In the genomic region with DNA sequence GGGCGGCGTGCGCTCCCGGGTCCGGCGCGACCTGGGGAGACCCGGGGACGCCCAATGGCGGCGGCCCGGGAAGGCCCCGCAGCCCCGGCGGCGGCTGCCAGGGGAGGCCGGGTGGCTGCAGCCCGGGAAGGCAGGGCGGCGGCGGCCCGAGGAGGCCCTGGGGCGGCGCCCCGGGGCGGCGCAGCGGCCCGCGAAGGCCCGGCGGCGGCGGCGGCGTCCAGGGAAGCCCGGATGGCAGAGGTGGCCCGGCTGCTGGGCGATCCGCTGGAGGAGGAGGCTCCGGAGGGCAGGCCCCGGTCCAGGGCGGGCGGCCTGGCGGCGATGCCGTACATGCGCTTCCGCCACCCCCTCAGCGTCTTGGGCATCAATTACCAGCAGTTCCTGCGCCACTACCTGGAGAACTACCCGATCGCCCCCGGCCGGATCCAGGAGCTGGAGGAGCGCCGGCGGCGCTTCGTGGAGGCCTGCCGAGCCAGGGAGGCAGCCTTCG, we compare ENCODE assay signal across 8 mouse cellular contexts. TPM values are rescaled to one million over a fixed set of nuclear protein-coding genes. Genes with fewer than 3 reads are reported as not detected.
DNase-seq lines count a peak whose midpoint lies in the region; ATAC-seq and TF ChIP-seq lines count a peak whose summit lies in the region.

No protein-coding gene starts in this region.

- intact Hi-C loops in gastrocnemius, adult 2 months (cut with DNase I): no loop called here
- intact Hi-C loops in left cerebral cortex, adult 2 months (cut with DNase I): loop anchor here (5.0 kb wide), 1 partner anchor 61 kb away; no protein-coding TSS in a partner anchor

- no peak for TF ChIP-seq CTCF in gastrocnemius, adult 2 months (IDR thresholded peaks at IDR 0.05)
- TF ChIP-seq CTCF in left cerebral cortex, adult 2 months (IDR thresholded peaks at IDR 0.05): no peak

- under 1% methylated on average over 45 of the region's 62 CpGs for WGBS in hindbrain, embryonic 15.5 days

- peaks cover 10% of the 10 kb centered on the region; the same call in 1 of the 2 replicates for H3K36me3 ChIP-seq in hindbrain, embryonic 15.5 days

- peak overlapping the region; percentile 87 for H3K4me3 ChIP-seq in gastrocnemius, adult 2 months
- peak overlapping the region; percentile 90 for H3K4me3 ChIP-seq in hindbrain, embryonic 15.5 days
- H3K4me3 ChIP-seq in left cerebral cortex, adult 2 months: peak overlapping the region; percentile 57

- ATAC-seq in hindbrain, embryonic 15.5 days (ENCODE audit: low FRiP score, low read depth): peak; percentile 81
- no peak for ATAC-seq in monocyte, adult 5-6 weeks (replicated peaks; ENCODE audit: insufficient number of reproducible peaks, low FRiP score, low TSS enrichment, poor library complexity, severe bottlenecking)

- peak overlapping the region; percentile 85 for H3K4me2 ChIP-seq in hindbrain, embryonic 15.5 days

- peaks cover 15% of the 10 kb centered on the region for H3K4me1 ChIP-seq in hindbrain, embryonic 15.5 days (replicated peaks)

- H3K27ac ChIP-seq in gastrocnemius, adult 2 months: peak overlapping the region; percentile 82
- peak overlapping the region; percentile 94 for H3K27ac ChIP-seq in hindbrain, embryonic 15.5 days (replicated peaks)
- peak overlapping the region; percentile 88 for H3K27ac ChIP-seq in left cerebral cortex, adult 2 months

- peaks cover 5% of the 10 kb centered on the region; the same call in 1 of the 2 replicates for H3K27me3 ChIP-seq in hindbrain, embryonic 15.5 days

- no peaks in the 10 kb centered on the region for H3K9me3 ChIP-seq in hindbrain, embryonic 15.5 days

- peak; percentile 77 for DNase-seq in NIH3T3 (ENCODE audit: low read depth)
- DNase-seq in cerebellum, adult 9-11 months: peak; percentile 69
- peak; percentile 75 for DNase-seq in gastrocnemius, adult 2 months
- DNase-seq in left cerebral cortex, adult 2 months (ENCODE audit: extremely low spot score in 1 of 2, low spot score in 2 of 2): peak; percentile 54 to 69
- DNase-seq in lung, postnatal 36 days: peak; percentile 53
- DNase-seq in right cerebral cortex, postnatal 10 days (ENCODE audit: low spot score in 2 of 2): peak; percentile 62 to 66

- H3K9ac ChIP-seq in hindbrain, embryonic 15.5 days: peak overlapping the region; percentile 98

RNA-seq across cellular contexts. Expression of a gene that starts 0.4 kb away (rescaled TPM):
- total RNA-seq in gastrocnemius, adult 2 months (2021): 1 to 10 TPM; 6.4 to 6.8 TPM
- 19.9 and 23.7 TPM in 2 replicates for polyA plus RNA-seq in hindbrain, embryonic 15.5 days (2015; fragmentation: Nextera tagmentation; extraction: Ambion mirVana)
- 10 to 100 TPM; 63.3 to 64.4 TPM for total RNA-seq in left cerebral cortex, adult 2 months (2021)
- 0.29 to 0.39 TPM in 2 of 3 replicates, not detected in the other for total RNA-seq in monocyte, adult 5-6 weeks (2017)

RNA-seq across cellular contexts. Expression of a gene that starts 9.5 kb away (rescaled TPM):
- 1 to 10 TPM; 5.0 to 7.8 TPM for total RNA-seq in gastrocnemius, adult 2 months (2021)
- 38.4 and 38.7 TPM in 2 replicates for polyA plus RNA-seq in hindbrain, embryonic 15.5 days (2015; fragmentation: Nextera tagmentation; extraction: Ambion mirVana)
- total RNA-seq in left cerebral cortex, adult 2 months (2021): 10 to 100 TPM; 32.3 to 33.4 TPM
- 6.0 to 10.2 TPM (median 7.5 TPM) in 3 replicates for total RNA-seq in monocyte, adult 5-6 weeks (2017)

RNA-seq across cellular contexts. Expression of a gene that starts 22.9 kb away (rescaled TPM):
- not detected for total RNA-seq in gastrocnemius, adult 2 months (2021)
- polyA plus RNA-seq in hindbrain, embryonic 15.5 days (2015; fragmentation: Nextera tagmentation; extraction: Ambion mirVana): 0.62 and 1.4 TPM in 2 replicates
- total RNA-seq in left cerebral cortex, adult 2 months (2021): 1 to 10 TPM in 1 of 2 experiments, under 1 TPM in 1; 0.79 to 1.1 TPM
- not detected in 3 replicates for total RNA-seq in monocyte, adult 5-6 weeks (2017)

RNA-seq across cellular contexts. Expression of a gene that starts 34.0 kb away (rescaled TPM):
- total RNA-seq in gastrocnemius, adult 2 months (2021): not detected
- polyA plus RNA-seq in hindbrain, embryonic 15.5 days (2015; fragmentation: Nextera tagmentation; extraction: Ambion mirVana): 18.4 and 26.9 TPM in 2 replicates
- total RNA-seq in left cerebral cortex, adult 2 months (2021): 1 to 10 TPM; 1.1 to 1.9 TPM
- total RNA-seq in monocyte, adult 5-6 weeks (2017): not detected in 3 replicates

RNA-seq across cellular contexts. Expression of a gene that starts 43.8 kb away (rescaled TPM):
- total RNA-seq in gastrocnemius, adult 2 months (2021): 10 to 100 TPM; 38.2 to 49.3 TPM
- 129 and 131 TPM in 2 replicates for polyA plus RNA-seq in hindbrain, embryonic 15.5 days (2015; fragmentation: Nextera tagmentation; extraction: Ambion mirVana)
- 10 to 100 TPM; 41.7 to 47.0 TPM for total RNA-seq in left cerebral cortex, adult 2 months (2021)
- 12.4 to 37.0 TPM (median 19.8 TPM) in 3 replicates for total RNA-seq in monocyte, adult 5-6 weeks (2017)

Comparison
In these comparisons a context has a peak if more than half of its experiments do, and no peak if none do; other contexts are left out.
1. RNA of a gene that starts 0.4 kb away (total RNA-seq): 63.3 to 64.4 TPM in left cerebral cortex, adult 2 months; 6.4 to 6.8 TPM in gastrocnemius, adult 2 months and 0.29 to 0.39 TPM in monocyte, adult 5-6 weeks; every median in the first group is over 4 times any median in the second.
2. Peak in every context shown above with its lines, with median percentiles within 50 percentile points of each other: DNase-seq, H3K27ac ChIP-seq and H3K4me3 ChIP-seq.